Mouse (Mus musculus) midbrain, embryonic 12.5 days (tissue): ENCODE data around the gene Tmem51. TPM values are rescaled to one million over a fixed set of nuclear protein-coding genes. Genes with fewer than 3 reads are reported as not detected.

Source experiments
- polyA plus RNA-seq: library from polyadenylated mRNA; unstranded; fragments of >200 nt; fragmentation: Nextera tagmentation; extraction: Ambion mirVana; gene quantifications from 2 replicates; pipeline ENCODE4 v1.2.1, GENCODE M21; 2016

Tmem51 gene
- polyA plus RNA-seq, 1 experiment from 2014 or later: 10.9 TPM

Other genes starting within 250 kb of the Tmem51 start
- not detected in 2 replicates for gene Ctrc, start 237.9 kb downstream of the Tmem51 start, polyA plus RNA-seq
- gene Efhd2, start 209.4 kb downstream of the Tmem51 start, polyA plus RNA-seq: 96.8 and 112 TPM in 2 replicates
- 1.9 and 2.7 TPM in 2 replicates for gene Fhad1, start 69.2 kb downstream of the Tmem51 start, polyA plus RNA-seq
- gene Kazn, start 155.1 kb upstream of the Tmem51 start, polyA plus RNA-seq: 20.9 and 22.0 TPM in 2 replicates